Mouse (Mus musculus): Measurements from ENCODE around the gene Chrne. TPM values are rescaled to one million over a fixed set of nuclear protein-coding genes. Genes with fewer than 3 reads are reported as not detected.

Chrne gene
- polyA plus RNA-seq, 1 experiment from 2014 or later = not detected

DNA sequence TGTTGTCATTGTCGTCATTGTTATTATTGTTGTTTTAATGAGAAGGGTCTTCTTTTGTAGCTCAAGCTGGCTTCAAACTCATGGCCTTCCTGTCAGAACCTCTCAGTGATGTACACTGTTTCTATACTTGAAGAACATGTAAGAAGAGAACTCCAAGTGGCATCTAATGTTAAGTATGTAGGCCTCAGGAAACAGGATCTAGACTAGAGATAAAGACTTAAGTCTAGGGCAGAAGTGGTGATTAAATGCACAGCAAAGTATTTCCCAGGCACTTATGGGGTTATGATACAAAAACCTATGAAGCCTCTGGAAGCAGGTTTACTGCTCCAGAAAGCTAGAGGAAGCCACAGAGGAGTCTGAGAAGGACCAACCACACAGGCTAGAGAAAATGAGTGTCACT lies 19.3 kb upstream of the Chrne start:
- H3K4me2 ChIP-seq (ENCODE audit: low read length) = no peak overlapping the region
- H3K9ac ChIP-seq (ENCODE audit: low read length) = no peak overlapping the region; the same call in 1 of the 2 replicates
- no peaks in the 10 kb centered on the region for H3K27me3 ChIP-seq (ENCODE audit: control insufficient read depth, insufficient read depth, low read length)
- peak overlapping the region; percentile 57 to 68 for H3K27ac ChIP-seq (replicated peaks in 1 of 2; ENCODE audit: control insufficient read depth in 1 of 2, insufficient read depth in 1 of 2, low read depth in 2 of 2, low read length in 2 of 2)
- no peaks in the 10 kb centered on the region for H3K9me3 ChIP-seq (ENCODE audit: control insufficient read depth, low read length)
- ATAC-seq (ENCODE audit: insufficient number of reproducible peaks, insufficient read depth, low FRiP score, low read depth) = no peak
- peaks cover 10 to 11% of the 10 kb centered on the region in 2 experiments for H3K4me1 ChIP-seq (ENCODE audit: control insufficient read depth in 2 of 2, insufficient read depth in 2 of 2, low read length in 2 of 2)
- WGBS = 56% methylated on average over 1 of the region's 1 CpGs
- peaks cover 9% of the 10 kb centered on the region for H3K36me3 ChIP-seq (ENCODE audit: control insufficient read depth, insufficient read depth, low read length)
- no peak overlapping the region for H3K4me3 ChIP-seq (ENCODE audit: control insufficient read depth in 1 of 2, insufficient read depth in 1 of 2, low read depth in 1 of 2, low read length in 2 of 2)

DNA sequence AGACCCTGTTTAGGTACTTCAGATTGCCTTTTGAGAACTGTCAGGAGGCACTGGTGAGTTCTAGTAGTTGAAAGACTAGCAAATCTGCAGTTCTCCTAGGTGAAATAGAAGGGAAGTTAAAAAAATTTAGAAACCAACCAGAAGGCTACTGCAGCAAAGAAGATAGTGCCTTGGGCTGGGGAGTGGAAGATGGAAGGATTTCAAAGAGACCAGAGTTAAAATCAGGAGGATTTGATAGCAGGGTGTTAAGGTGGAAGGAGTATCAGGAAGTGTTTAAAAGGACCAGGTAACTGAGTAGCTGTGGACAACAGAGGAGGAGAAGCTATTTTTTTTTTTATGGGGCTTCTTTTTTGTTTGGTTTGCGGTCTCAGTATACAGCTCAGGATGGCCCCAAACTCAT lies 18.7 kb upstream of the Chrne start:
- Histone ChIP-seq H3K4me3 (ENCODE audit: control insufficient read depth in 1 of 2, insufficient read depth in 1 of 2, low read depth in 1 of 2, low read length in 2 of 2) (no peak overlapping the region), H3K4me1 (ENCODE audit: control insufficient read depth in 2 of 2, insufficient read depth in 2 of 2, low read length in 2 of 2) (peaks cover 10 to 11% of the 10 kb centered on the region in 2 experiments), H3K27me3 (ENCODE audit: control insufficient read depth, insufficient read depth, low read length) (no peaks in the 10 kb centered on the region), H3K27ac (replicated peaks in 1 of 2; ENCODE audit: control insufficient read depth in 1 of 2, insufficient read depth in 1 of 2, low read depth in 2 of 2, low read length in 2 of 2) (peak overlapping the region in 1 of 2 experiments; percentile 68; a peak in 1 of 4 replicates), H3K9me3 (ENCODE audit: control insufficient read depth, low read length) (no peaks in the 10 kb centered on the region), H3K9ac (ENCODE audit: low read length) (no peak overlapping the region), H3K4me2 (ENCODE audit: low read length) (no peak overlapping the region), H3K36me3 (ENCODE audit: control insufficient read depth, insufficient read depth, low read length) (peaks cover 4% of the 10 kb centered on the region)
- WGBS = 94% methylated on average over 1 of the region's 1 CpGs
- no peak for ATAC-seq (ENCODE audit: insufficient number of reproducible peaks, insufficient read depth, low FRiP score, low read depth)

DNA sequence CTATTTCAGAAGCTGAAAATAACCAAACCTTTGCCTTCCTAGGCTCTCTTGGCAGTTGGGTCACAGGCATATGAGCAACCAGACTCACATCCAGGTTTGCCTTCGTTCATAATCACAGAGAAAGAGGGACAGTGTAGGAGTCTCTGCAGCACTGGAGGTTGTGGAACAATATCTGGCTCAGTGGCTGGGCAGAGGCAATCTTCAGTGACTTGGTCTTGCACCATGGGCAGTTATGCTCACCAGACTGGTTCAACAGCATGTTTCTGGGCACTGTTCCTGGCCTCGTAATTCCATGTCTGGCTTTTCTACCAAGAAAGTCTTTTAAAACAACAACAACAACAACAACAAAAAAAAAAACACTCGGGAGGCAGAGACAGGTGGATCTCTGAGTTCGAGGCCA lies 16.6 kb upstream of the Chrne start:
- Histone ChIP-seq H3K4me3 (ENCODE audit: control insufficient read depth in 1 of 2, insufficient read depth in 1 of 2, low read depth in 1 of 2, low read length in 2 of 2) (no peak overlapping the region), H3K27ac (replicated peaks in 1 of 2; ENCODE audit: control insufficient read depth in 1 of 2, insufficient read depth in 1 of 2, low read depth in 2 of 2, low read length in 2 of 2) (no peak overlapping the region), H3K9ac (ENCODE audit: low read length) (no peak overlapping the region), H3K27me3 (ENCODE audit: control insufficient read depth, insufficient read depth, low read length) (no peaks in the 10 kb centered on the region), H3K36me3 (ENCODE audit: control insufficient read depth, insufficient read depth, low read length) (no peaks in the 10 kb centered on the region), H3K4me2 (ENCODE audit: low read length) (no peak overlapping the region), H3K4me1 (ENCODE audit: control insufficient read depth in 2 of 2, insufficient read depth in 2 of 2, low read length in 2 of 2) (peaks cover 10 to 11% of the 10 kb centered on the region in 2 experiments), H3K9me3 (ENCODE audit: control insufficient read depth, low read length) (no peaks in the 10 kb centered on the region)
- no peak for ATAC-seq (ENCODE audit: insufficient number of reproducible peaks, insufficient read depth, low FRiP score, low read depth)
- WGBS = 78% methylated on average over 4 of the region's 4 CpGs

DNA sequence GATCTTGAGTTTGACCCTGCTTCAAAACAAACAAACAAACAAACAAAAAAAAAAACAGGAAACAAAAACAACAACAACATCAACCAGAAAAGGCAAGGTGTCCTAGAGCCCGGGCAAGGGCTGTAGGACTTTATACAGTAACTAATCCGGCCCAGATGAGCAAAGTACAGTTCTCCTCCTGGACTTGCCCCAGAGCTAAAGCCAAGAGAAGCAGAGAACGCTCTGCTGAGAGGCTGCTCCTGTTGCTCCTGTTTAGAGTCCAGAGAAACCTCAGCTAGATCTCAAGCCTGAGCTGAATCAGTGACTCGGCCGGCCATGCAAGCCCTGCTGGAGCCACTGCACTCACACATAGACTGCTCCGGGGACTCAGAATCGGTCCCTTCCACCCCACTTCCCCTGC lies 11.1 kb upstream of the Chrne start:
- no peaks in the 10 kb centered on the region for H3K36me3 ChIP-seq (ENCODE audit: control insufficient read depth, insufficient read depth, low read length)
- H3K9me3 ChIP-seq (ENCODE audit: control insufficient read depth, low read length) = no peaks in the 10 kb centered on the region
- no peak overlapping the region for H3K27ac ChIP-seq (replicated peaks in 1 of 2; ENCODE audit: control insufficient read depth in 1 of 2, insufficient read depth in 1 of 2, low read depth in 2 of 2, low read length in 2 of 2)
- no peak overlapping the region for H3K4me3 ChIP-seq (ENCODE audit: control insufficient read depth in 1 of 2, insufficient read depth in 1 of 2, low read depth in 1 of 2, low read length in 2 of 2)
- H3K27me3 ChIP-seq (ENCODE audit: control insufficient read depth, insufficient read depth, low read length) = no peaks in the 10 kb centered on the region
- no peak for ATAC-seq (ENCODE audit: insufficient number of reproducible peaks, insufficient read depth, low FRiP score, low read depth)
- WGBS = 53% methylated on average over 7 of the region's 7 CpGs
- no peak overlapping the region for H3K9ac ChIP-seq (ENCODE audit: low read length)
- H3K4me2 ChIP-seq (ENCODE audit: low read length) = no peak overlapping the region
- no peaks in the 10 kb centered on the region for H3K4me1 ChIP-seq (ENCODE audit: control insufficient read depth in 2 of 2, insufficient read depth in 2 of 2, low read length in 2 of 2)

DNA sequence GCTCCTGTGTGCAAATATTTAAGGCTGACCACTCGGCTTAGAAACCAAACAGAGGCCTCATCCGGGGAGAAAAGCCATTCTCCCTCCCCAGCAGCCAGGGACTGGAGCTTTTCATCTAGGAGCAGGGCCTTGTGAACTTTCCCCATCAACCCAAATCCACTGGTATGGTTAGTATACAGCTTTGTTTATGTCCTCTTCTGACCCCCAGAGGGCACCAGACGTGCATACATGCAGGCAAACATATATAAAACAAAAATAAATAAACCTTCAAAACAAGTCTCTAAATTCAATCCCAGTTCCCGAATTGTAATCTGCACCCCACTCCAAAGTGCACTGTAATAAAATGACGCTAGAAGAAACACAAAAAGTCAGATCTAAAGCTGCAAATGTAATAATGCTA lies 10.5 kb upstream of the Chrne start:
- Histone ChIP-seq H3K9me3 (ENCODE audit: control insufficient read depth, low read length) (no peaks in the 10 kb centered on the region), H3K27ac (replicated peaks in 1 of 2; ENCODE audit: control insufficient read depth in 1 of 2, insufficient read depth in 1 of 2, low read depth in 2 of 2, low read length in 2 of 2) (no peak overlapping the region), H3K9ac (ENCODE audit: low read length) (no peak overlapping the region), H3K4me3 (ENCODE audit: control insufficient read depth in 1 of 2, insufficient read depth in 1 of 2, low read depth in 1 of 2, low read length in 2 of 2) (no peak overlapping the region), H3K36me3 (ENCODE audit: control insufficient read depth, insufficient read depth, low read length) (no peaks in the 10 kb centered on the region), H3K4me1 (ENCODE audit: control insufficient read depth in 2 of 2, insufficient read depth in 2 of 2, low read length in 2 of 2) (no peaks in the 10 kb centered on the region), H3K27me3 (ENCODE audit: control insufficient read depth, insufficient read depth, low read length) (no peaks in the 10 kb centered on the region), H3K4me2 (ENCODE audit: low read length) (no peak overlapping the region)
- 51% methylated on average over 5 of the region's 5 CpGs for WGBS
- no peak for ATAC-seq (ENCODE audit: insufficient number of reproducible peaks, insufficient read depth, low FRiP score, low read depth)

DNA sequence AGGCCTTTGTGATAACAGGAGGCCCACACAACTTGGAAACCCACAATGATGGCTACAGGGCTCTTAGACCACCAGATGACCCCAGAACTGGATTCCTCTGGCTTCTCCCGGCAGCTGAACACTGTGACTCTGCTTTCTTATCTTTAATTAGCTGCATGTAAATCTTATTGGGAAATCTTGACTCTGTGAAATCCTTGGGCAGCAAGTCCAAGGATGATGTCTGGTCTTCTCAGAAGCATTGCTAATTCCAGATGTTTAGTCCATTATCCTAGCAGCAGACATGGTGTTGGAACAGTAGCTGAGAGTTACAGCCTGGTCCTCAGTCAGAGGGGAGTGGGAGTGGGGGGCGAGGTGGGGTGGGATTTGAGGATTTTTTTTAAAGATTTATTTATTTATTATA lies 9.4 kb upstream of the Chrne start:
- Histone ChIP-seq H3K36me3 (ENCODE audit: control insufficient read depth, insufficient read depth, low read length) (no peaks in the 10 kb centered on the region), H3K27me3 (ENCODE audit: control insufficient read depth, insufficient read depth, low read length) (no peaks in the 10 kb centered on the region), H3K9ac (ENCODE audit: low read length) (no peak overlapping the region), H3K4me2 (ENCODE audit: low read length) (no peak overlapping the region), H3K27ac (replicated peaks in 1 of 2; ENCODE audit: control insufficient read depth in 1 of 2, insufficient read depth in 1 of 2, low read depth in 2 of 2, low read length in 2 of 2) (no peak overlapping the region), H3K4me3 (ENCODE audit: control insufficient read depth in 1 of 2, insufficient read depth in 1 of 2, low read depth in 1 of 2, low read length in 2 of 2) (no peak overlapping the region), H3K9me3 (ENCODE audit: control insufficient read depth, low read length) (no peaks in the 10 kb centered on the region), H3K4me1 (ENCODE audit: control insufficient read depth in 2 of 2, insufficient read depth in 2 of 2, low read length in 2 of 2) (no peaks in the 10 kb centered on the region)
- WGBS = 61% methylated on average over 2 of the region's 2 CpGs
- ATAC-seq (ENCODE audit: insufficient number of reproducible peaks, insufficient read depth, low FRiP score, low read depth) = no peak

DNA sequence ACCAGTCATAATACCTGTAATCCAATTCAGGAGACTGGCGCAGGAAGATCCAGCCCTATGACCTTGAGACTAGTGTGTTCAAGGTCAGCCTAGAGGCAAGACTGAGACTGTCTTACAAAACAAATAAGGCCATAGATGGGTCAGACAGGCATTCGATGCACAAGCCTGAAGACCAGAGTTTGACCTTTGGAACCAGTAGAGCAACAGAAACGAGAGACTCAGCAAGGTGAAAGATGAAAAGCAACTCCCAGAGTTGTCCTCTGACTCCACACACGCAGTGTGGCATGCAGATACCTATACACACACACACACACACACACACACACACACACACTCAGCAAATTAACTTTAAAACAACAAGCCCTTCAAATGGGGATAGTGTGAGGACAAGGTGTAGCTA lies 7.9 kb upstream of the Chrne start:
- WGBS = 85% methylated on average over 4 of the region's 4 CpGs
- H3K4me1 ChIP-seq (ENCODE audit: control insufficient read depth in 2 of 2, insufficient read depth in 2 of 2, low read length in 2 of 2) = peaks cover 0 to 2% of the 10 kb centered on the region in 2 experiments; a peak in 1 of 4 replicates
- H3K9ac ChIP-seq (ENCODE audit: low read length) = no peak overlapping the region
- H3K27ac ChIP-seq (replicated peaks in 1 of 2; ENCODE audit: control insufficient read depth in 1 of 2, insufficient read depth in 1 of 2, low read depth in 2 of 2, low read length in 2 of 2) = no peak overlapping the region
- no peaks in the 10 kb centered on the region for H3K36me3 ChIP-seq (ENCODE audit: control insufficient read depth, insufficient read depth, low read length)
- no peak for ATAC-seq (ENCODE audit: insufficient number of reproducible peaks, insufficient read depth, low FRiP score, low read depth)
- no peaks in the 10 kb centered on the region for H3K27me3 ChIP-seq (ENCODE audit: control insufficient read depth, insufficient read depth, low read length)
- H3K4me3 ChIP-seq (ENCODE audit: control insufficient read depth in 1 of 2, insufficient read depth in 1 of 2, low read depth in 1 of 2, low read length in 2 of 2) = no peak overlapping the region
- no peaks in the 10 kb centered on the region for H3K9me3 ChIP-seq (ENCODE audit: control insufficient read depth, low read length)
- H3K4me2 ChIP-seq (ENCODE audit: low read length) = no peak overlapping the region

DNA sequence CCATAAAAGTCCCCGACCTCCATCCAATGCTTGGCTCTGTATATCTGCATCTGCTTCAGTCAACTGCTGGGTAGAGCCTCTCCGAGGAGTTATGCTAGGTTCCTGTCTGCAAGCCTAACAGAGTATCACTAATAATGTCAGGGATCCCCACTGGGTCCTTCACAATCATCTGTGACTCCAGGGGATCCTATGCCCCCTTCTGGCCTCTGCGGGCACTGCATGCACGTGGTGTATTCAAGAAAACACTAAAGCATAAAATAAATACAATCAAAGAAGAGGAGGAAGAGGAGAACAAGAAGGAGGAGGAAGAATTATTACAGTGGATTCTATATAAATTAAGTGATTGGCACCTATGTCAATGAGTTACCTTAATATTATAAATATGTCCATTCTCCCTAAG lies 6.5 kb upstream of the Chrne start:
- no peak overlapping the region for H3K4me3 ChIP-seq (ENCODE audit: control insufficient read depth in 1 of 2, insufficient read depth in 1 of 2, low read depth in 1 of 2, low read length in 2 of 2)
- no peak overlapping the region for H3K4me2 ChIP-seq (ENCODE audit: low read length)
- no peak for ATAC-seq (ENCODE audit: insufficient number of reproducible peaks, insufficient read depth, low FRiP score, low read depth)
- no peak overlapping the region for H3K27ac ChIP-seq (replicated peaks in 1 of 2; ENCODE audit: control insufficient read depth in 1 of 2, insufficient read depth in 1 of 2, low read depth in 2 of 2, low read length in 2 of 2)
- no peaks in the 10 kb centered on the region for H3K36me3 ChIP-seq (ENCODE audit: control insufficient read depth, insufficient read depth, low read length)
- H3K27me3 ChIP-seq (ENCODE audit: control insufficient read depth, insufficient read depth, low read length) = no peaks in the 10 kb centered on the region
- H3K9ac ChIP-seq (ENCODE audit: low read length) = no peak overlapping the region
- no peaks in the 10 kb centered on the region for H3K9me3 ChIP-seq (ENCODE audit: control insufficient read depth, low read length)
- peaks cover 0 to 2% of the 10 kb centered on the region in 2 experiments; a peak in 1 of 4 replicates for H3K4me1 ChIP-seq (ENCODE audit: control insufficient read depth in 2 of 2, insufficient read depth in 2 of 2, low read length in 2 of 2)
- WGBS = 48% methylated on average over 4 of the region's 4 CpGs

Measured in heart, embryonic 14.5 days (tissue).